Mouse (Mus musculus) heart, adult 2 months (tissue): ENCODE data around the gene Izumo4. TPM values are rescaled to one million over a fixed set of nuclear protein-coding genes. Genes with fewer than 3 reads are reported as not detected.

Experiments used
- DNase-seq, 2 experiments: peaks; one replicate each; pipeline ENCODE4 v3.0.0; 2021
- H3K27ac ChIP-seq: fragments of 200-600 bp; 2 replicates; pipeline ENCODE4 v1.8.1; 2022
- H3K27me3 ChIP-seq: fragments of 200-500 bp; 2 replicates; pipeline ENCODE4 v1.6.1; 2012; ENCODE audit warnings: mild to moderate bottlenecking, low read length, inconsistent platforms, mixed read lengths; ENCODE audit not compliant: control insufficient read depth, insufficient read depth
- H3K36me3 ChIP-seq: fragments of 200-500 bp; 2 replicates; pipeline ENCODE4 v1.6.1; 2012; ENCODE audit warnings: low read length, inconsistent platforms; ENCODE audit not compliant: control insufficient read depth, insufficient read depth
- H3K4me1 ChIP-seq: fragments of 200-500 bp; 2 replicates; pipeline ENCODE4 v1.6.1; 2011; ENCODE audit warnings: low read length; ENCODE audit not compliant: control insufficient read depth, insufficient read depth
- H3K4me3 ChIP-seq: fragments of 200-600 bp; 2 replicates; pipeline ENCODE4 v1.8.1; 2022
- H3K79me2 ChIP-seq: fragments of 200-500 bp; replicated peaks from 2 replicates; pipeline ENCODE4 v1.6.1; 2012; ENCODE audit warnings: mild to moderate bottlenecking, inconsistent platforms, low read length, moderate library complexity, mixed read lengths; ENCODE audit not compliant: control insufficient read depth, insufficient read depth
- H3K9ac ChIP-seq: fragments of 200-500 bp; 2 replicates; pipeline ENCODE4 v1.6.1; 2012; ENCODE audit warnings: low read depth, mild to moderate bottlenecking, control low read depth, inconsistent platforms, low read length, mixed read lengths
- CTCF ChIP-seq: fragments of 200-600 bp; IDR thresholded peaks from 2 replicates; pipeline ENCODE4 v1.8.1; 2022; ENCODE audit warnings: antibody characterized with exemption, mild to moderate bottlenecking, moderate library complexity
- EP300 ChIP-seq: fragments of 200-500 bp; IDR thresholded peaks from 2 replicates; pipeline ENCODE4 v1.6.1; 2011; ENCODE audit warnings: low read depth, low read length, control low read depth; ENCODE audit not compliant: insufficient read depth
- POLR2A ChIP-seq: fragments of 200-500 bp; IDR thresholded peaks from 2 replicates; pipeline ENCODE4 v1.6.1; 2011; ENCODE audit warnings: mild to moderate bottlenecking, low read depth, low read length, control low read depth; ENCODE audit not compliant: insufficient read depth
- WGBS: fragments of 180-500 bp; shearing (Covaris S2); methylation state at CpG from one replicate; pipeline ENCODE4 v1.1.7; 2018; 5-methylcytosine and 5-hydroxymethylcytosine counted together
- intact Hi-C: fragments of 180-260 bp; cut with DNase I; formaldehyde crosslinking; loops from one replicate; pipeline ENCODE4 v1.15.1; 2025
- polyA plus RNA-seq: library from polyadenylated mRNA; depleted of rRNA; stranded (reverse); fragments of >200 nt; gene quantifications from 2 replicates; pipeline ENCODE4 v1.2.3, GENCODE M21; 2012
- total RNA-seq, 2 experiments: library from RNA; stranded (reverse); gene quantifications; 2 replicates each; pipeline ENCODE4 v1.2.3; 2021

Izumo4 gene
- total and polyA plus RNA-seq, 3 experiments: 3.4 to 15.6 (median 3.8) TPM

GRCm38 (mm10) chr10:80676198-80676928, 25.6 kb upstream of the Izumo4 start:
- Histone ChIP-seq H3K36me3 (peaks cover 19% of the 10 kb centered on the region), H3K4me1 (peaks cover 53% of the 10 kb centered on the region), H3K4me3 (peak overlapping the region; percentile 97), H3K79me2 (peaks cover 6% of the 10 kb centered on the region), H3K27ac (peak overlapping the region; percentile 99), H3K27me3 (no peaks in the 10 kb centered on the region), H3K9ac (peak overlapping the region; percentile 99)
- DNase-seq: peak; percentile 99 to 100
- intact Hi-C loops: no loop called here
- TF ChIP-seq POLR2A: peak; percentile 100
- peak; percentile 53; the same call in 1 of the 2 replicates for TF ChIP-seq EP300
- TF ChIP-seq CTCF: no peak
- WGBS: under 1% methylated on average over 78 of the region's 78 CpGs

GRCm38 (mm10) chr10:80677128-80677875, 24.7 kb upstream of the Izumo4 start:
- TF ChIP-seq POLR2A: no peak
- TF ChIP-seq CTCF: no peak
- TF ChIP-seq EP300: no peak
- peak overlapping the region; percentile 79 for H3K9ac ChIP-seq
- peaks cover 44% of the 10 kb centered on the region for H3K4me1 ChIP-seq
- H3K27me3 ChIP-seq: no peaks in the 10 kb centered on the region
- H3K4me3 ChIP-seq: peak overlapping the region; percentile 60
- WGBS: 10% methylated on average over 9 of the region's 9 CpGs
- H3K79me2 ChIP-seq: peaks cover 5% of the 10 kb centered on the region
- H3K27ac ChIP-seq: peak overlapping the region; percentile 99
- intact Hi-C loops: no loop called here
- DNase-seq: no peak
- peaks cover 15% of the 10 kb centered on the region for H3K36me3 ChIP-seq

GRCm38 (mm10) chr10:80677942-80678436, 24.0 kb upstream of the Izumo4 start, which contains the start of gene Mknk2:
Gene Mknk2, minus strand, starts transcription at chr10:80678112.
- H3K27me3 ChIP-seq: no peaks in the 10 kb centered on the region
- peak; percentile 95 for TF ChIP-seq EP300
- TF ChIP-seq POLR2A: peak; percentile 68
- TF ChIP-seq CTCF: 0 out of 2 replicates have a peak, but pooled peaks have one; percentile 9
- peak; percentile 91 to 96 for DNase-seq
- H3K79me2 ChIP-seq: peaks cover 3% of the 10 kb centered on the region
- peak within 1 kb of the TSS; percentile 79 for H3K9ac ChIP-seq
- peaks cover 8% of the 10 kb centered on the region for H3K36me3 ChIP-seq
- peak within 1 kb of the TSS; percentile 99 for H3K27ac ChIP-seq
- intact Hi-C loops: no loop called here
- WGBS: under 1% methylated on average over 8 of the region's 8 CpGs
- peaks cover 37% of the 10 kb centered on the region for H3K4me1 ChIP-seq
- peak within 1 kb of the TSS; percentile 60 for H3K4me3 ChIP-seq

GRCm38 (mm10) chr10:80678601-80679377, 23.2 kb upstream of the Izumo4 start:
- H3K79me2 ChIP-seq: peaks cover 1% of the 10 kb centered on the region
- H3K4me3 ChIP-seq: no peak overlapping the region
- peaks cover 5% of the 10 kb centered on the region; the same call in 1 of the 2 replicates for H3K36me3 ChIP-seq
- peak in 1 of 2 experiments; percentile 44 for DNase-seq
- intact Hi-C loops: no loop called here
- peak overlapping the region; percentile 13; the same call in 1 of the 2 replicates for H3K9ac ChIP-seq
- TF ChIP-seq CTCF (no peak), EP300 (0 out of 2 replicates have a peak, but pooled peaks have one; percentile 15)
- 25% methylated on average over 9 of the region's 10 CpGs for WGBS
- H3K27ac ChIP-seq: peak overlapping the region; percentile 99
- no peaks in the 10 kb centered on the region for H3K27me3 ChIP-seq
- peaks cover 31% of the 10 kb centered on the region for H3K4me1 ChIP-seq

- 0 out of 2 replicates have a peak overlapping the region, but pooled peaks have one; percentile 4 for H3K9ac ChIP-seq
- intact Hi-C loops: loop anchor here (2.0 kb wide), 1 partner anchor 19 kb away; no protein-coding TSS in a partner anchor
- 33% methylated on average over 9 of the region's 9 CpGs for WGBS
- peak in 1 of 2 experiments; percentile 47 for DNase-seq
- H3K4me3 ChIP-seq: no peak overlapping the region
- H3K36me3 ChIP-seq: peaks cover 5% of the 10 kb centered on the region; the same call in 1 of the 2 replicates
- no peaks in the 10 kb centered on the region for H3K27me3 ChIP-seq
- TF ChIP-seq CTCF: no peak
- TF ChIP-seq POLR2A: no peak
- TF ChIP-seq EP300: no peak
- H3K27ac ChIP-seq: peak overlapping the region; percentile 99
- peaks cover 27% of the 10 kb centered on the region for H3K4me1 ChIP-seq
- H3K79me2 ChIP-seq: no peaks in the 10 kb centered on the region; the same call in 1 of the 2 replicates
These were observed 22.3 kb upstream of the Izumo4 start for GRCm38 (mm10) chr10:80679556-80680259.
